Mouse (Mus musculus) liver, adult 2 months (tissue): ENCODE data around the gene Morn5. TPM values are rescaled to one million over a fixed set of nuclear protein-coding genes. Genes with fewer than 3 reads are reported as not detected.

Experiments
- DNase-seq: peaks from one replicate; pipeline ENCODE4 v3.0.0-alpha.2; 2011; ENCODE audit warnings: low read depth, low spot score; ENCODE audit errors: extremely low read depth
- H3K27ac ChIP-seq: fragments of 200-500 bp; replicated peaks from 2 replicates; pipeline ENCODE4 v1.5.1; 2012; ENCODE audit warnings: low read depth, mild to moderate bottlenecking, control low read depth, inconsistent platforms, low read length; ENCODE audit not compliant: insufficient read depth
- H3K27me3 ChIP-seq: fragments of 200-500 bp; 2 replicates; pipeline ENCODE4 v1.6.1; 2012; ENCODE audit warnings: mild to moderate bottlenecking, moderate library complexity, low read length, inconsistent platforms; ENCODE audit not compliant: control insufficient read depth, insufficient read depth
- H3K36me3 ChIP-seq: fragments of 200-500 bp; 2 replicates; pipeline ENCODE4 v1.6.1; 2012; ENCODE audit warnings: low read length, inconsistent platforms; ENCODE audit not compliant: control insufficient read depth, insufficient read depth
- H3K4me1 ChIP-seq: fragments of 200-500 bp; 2 replicates; pipeline ENCODE4 v1.6.1; 2011; ENCODE audit warnings: low read length; ENCODE audit not compliant: control insufficient read depth, insufficient read depth
- H3K4me3 ChIP-seq: fragments of 200-500 bp; 2 replicates; pipeline ENCODE4 v1.5.1; 2011; ENCODE audit warnings: low read depth, mild to moderate bottlenecking, control low read depth, low read length, moderate library complexity; ENCODE audit not compliant: insufficient read depth
- H3K79me2 ChIP-seq: fragments of 200-500 bp; 2 replicates; pipeline ENCODE4 v1.6.1; 2012; ENCODE audit warnings: inconsistent platforms, mild to moderate bottlenecking, low read length, moderate library complexity; ENCODE audit not compliant: control insufficient read depth, insufficient read depth
- H3K9ac ChIP-seq: fragments of 200-500 bp; 2 replicates; pipeline ENCODE4 v1.6.1; 2012; ENCODE audit warnings: low read depth, mild to moderate bottlenecking, control low read depth, inconsistent platforms, low read length
- CTCF ChIP-seq: fragments of 200-500 bp; IDR thresholded peaks from 2 replicates; pipeline ENCODE4 v1.5.1; 2011; ENCODE audit warnings: low read depth, low read length, control low read depth
- POLR2A ChIP-seq: fragments of 200-500 bp; IDR thresholded peaks from 2 replicates; pipeline ENCODE4 v1.6.1; 2011; ENCODE audit warnings: low read length, control low read depth; ENCODE audit not compliant: insufficient read depth; ENCODE audit errors: extremely low read depth
- WGBS: fragments of 180-500 bp; shearing (Covaris S2); methylation state at CpG from one replicate; pipeline ENCODE4 v1.1.7; 2018; 5-methylcytosine and 5-hydroxymethylcytosine counted together
- polyA plus RNA-seq: library from polyadenylated mRNA; depleted of rRNA; stranded (reverse); fragments of >200 nt; gene quantifications from 2 replicates; pipeline ENCODE4 v1.2.3, GENCODE M21; 2012
- total RNA-seq: library from RNA; depleted of rRNA; stranded (reverse); fragments of >200 nt; gene quantifications from 2 replicates; pipeline ENCODE4 v1.2.3, GENCODE M21; 2014

Morn5 gene
- total and polyA plus RNA-seq, 2 experiments: not detected

DNA sequence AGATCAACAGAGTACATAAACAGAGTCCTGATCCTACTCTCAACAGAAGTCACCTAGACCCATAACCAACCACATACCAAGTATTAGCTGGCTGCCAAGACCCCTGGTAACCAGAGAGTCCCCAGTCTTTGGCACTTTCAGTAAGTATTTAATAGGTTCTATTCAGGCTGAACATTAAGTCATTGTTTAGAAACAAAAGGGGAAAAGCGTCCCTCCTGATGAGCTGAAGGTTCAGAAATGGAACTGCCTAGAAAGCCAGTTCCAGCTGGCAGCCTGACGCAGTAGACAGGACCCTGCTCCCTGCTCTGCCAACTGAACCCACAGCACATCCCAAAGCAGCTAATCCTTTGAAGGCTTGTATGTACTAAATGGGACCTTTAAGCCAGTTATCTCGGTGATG, 39.9 kb downstream of the Morn5 start:
- peaks cover 17% of the 10 kb centered on the region for H3K4me1 ChIP-seq
- TF ChIP-seq POLR2A (no peak), CTCF (no peak)
- no peak overlapping the region for H3K27ac ChIP-seq
- H3K79me2 ChIP-seq: no peaks in the 10 kb centered on the region; the same call in 1 of the 2 replicates
- WGBS: 92% methylated on average over 3 of the region's 3 CpGs
- H3K27me3 ChIP-seq: peaks cover 3% of the 10 kb centered on the region; the same call in 1 of the 2 replicates
- no peak overlapping the region for H3K9ac ChIP-seq
- no peaks in the 10 kb centered on the region for H3K36me3 ChIP-seq
- no peak for DNase-seq
- no peak overlapping the region for H3K4me3 ChIP-seq

GRCm38 (mm10) chr2:36090853-36091741, 41.8 kb downstream of the Morn5 start:
- Histone ChIP-seq H3K36me3 (no peaks in the 10 kb centered on the region), H3K27ac (peak overlapping the region; percentile 72), H3K27me3 (peaks cover 3% of the 10 kb centered on the region; the same call in 1 of the 2 replicates), H3K4me3 (peak overlapping the region; percentile 81), H3K4me1 (peaks cover 6% of the 10 kb centered on the region), H3K79me2 (no peaks in the 10 kb centered on the region; the same call in 1 of the 2 replicates), H3K9ac (peak overlapping the region; percentile 80)
- TF ChIP-seq POLR2A: no peak; the same call in 1 of the 2 replicates
- TF ChIP-seq CTCF: no peak
- DNase-seq: peak; percentile 75
- WGBS: 14% methylated on average over 70 of the region's 70 CpGs

- Histone ChIP-seq H3K27ac (no peak overlapping the region), H3K4me3 (no peak overlapping the region), H3K9ac (no peak overlapping the region), H3K4me1 (peaks cover 13% of the 10 kb centered on the region), H3K79me2 (no peaks in the 10 kb centered on the region; the same call in 1 of the 2 replicates), H3K36me3 (no peaks in the 10 kb centered on the region), H3K27me3 (peaks cover 9% of the 10 kb centered on the region; the same call in 1 of the 2 replicates)
- 17% methylated on average over 4 of the region's 4 CpGs for WGBS
- DNase-seq: peak; percentile 89
- no peak for TF ChIP-seq CTCF
- TF ChIP-seq POLR2A: no peak
Observed at GRCm38 (mm10) chr2:36092748-36093147, 43.5 kb downstream of the Morn5 start.

DNA sequence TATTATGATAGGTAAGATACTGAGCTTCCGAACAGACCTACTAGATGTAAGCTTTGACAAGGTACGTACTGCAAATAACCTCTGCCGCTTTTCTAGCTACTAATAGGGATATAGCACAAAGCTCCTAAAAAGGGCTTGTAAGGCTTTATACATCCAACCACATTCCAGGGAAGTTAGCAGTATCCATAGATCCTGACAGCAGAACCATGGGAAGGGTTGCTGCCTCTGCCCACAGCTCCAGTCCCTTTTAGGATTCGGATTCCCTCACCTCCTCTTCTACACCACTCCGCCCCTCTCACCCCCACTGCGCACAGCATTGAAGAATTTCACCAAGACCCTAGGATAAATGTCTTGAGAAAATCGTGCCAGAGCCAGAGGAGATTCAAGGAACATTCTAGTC, 44.0 kb downstream of the Morn5 start:
- H3K36me3 ChIP-seq: no peaks in the 10 kb centered on the region
- peaks cover 10% of the 10 kb centered on the region; the same call in 1 of the 2 replicates for H3K27me3 ChIP-seq
- H3K9ac ChIP-seq: no peak overlapping the region
- no peak overlapping the region for H3K27ac ChIP-seq
- TF ChIP-seq CTCF: no peak
- TF ChIP-seq POLR2A: no peak
- WGBS: 54% methylated on average over 7 of the region's 7 CpGs
- H3K4me3 ChIP-seq: no peak overlapping the region
- H3K4me1 ChIP-seq: peaks cover 13% of the 10 kb centered on the region
- no peaks in the 10 kb centered on the region; the same call in 1 of the 2 replicates for H3K79me2 ChIP-seq
- DNase-seq: no peak

DNA sequence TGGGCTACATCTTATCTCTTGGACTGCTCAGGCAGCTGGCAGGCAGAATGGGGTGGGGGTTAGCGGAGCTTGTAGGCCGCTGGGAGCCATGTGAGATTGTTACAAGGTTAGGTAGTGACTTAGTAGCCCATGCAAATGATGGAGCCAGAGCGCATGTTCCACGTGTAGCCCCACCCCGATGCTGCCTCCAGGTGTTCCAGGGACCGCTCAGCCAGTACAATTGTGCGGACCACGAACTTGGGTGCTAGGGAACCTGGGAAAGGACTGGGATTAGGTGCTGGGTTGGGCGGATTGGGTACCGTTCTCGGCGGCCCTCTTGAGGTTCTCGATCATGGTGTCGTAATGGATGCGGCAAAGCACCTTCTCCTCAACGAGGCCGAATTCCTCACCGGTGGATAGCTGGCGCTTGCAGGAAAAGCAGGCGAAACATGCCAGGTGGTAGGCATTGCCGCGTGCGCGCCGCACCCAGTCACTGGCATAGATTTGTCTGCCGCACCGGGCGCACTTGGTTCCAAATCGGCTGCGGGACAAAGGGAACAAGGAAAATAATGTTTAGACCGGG, 44.7 kb downstream of the Morn5 start:
- no peaks in the 10 kb centered on the region for H3K36me3 ChIP-seq
- peaks cover 10% of the 10 kb centered on the region; the same call in 1 of the 2 replicates for H3K27me3 ChIP-seq
- no peaks in the 10 kb centered on the region; the same call in 1 of the 2 replicates for H3K79me2 ChIP-seq
- DNase-seq: no peak
- H3K27ac ChIP-seq: no peak overlapping the region
- WGBS: 24% methylated on average over 31 of the region's 31 CpGs
- no peak overlapping the region for H3K9ac ChIP-seq
- no peak overlapping the region for H3K4me3 ChIP-seq
- TF ChIP-seq POLR2A (no peak), CTCF (no peak)
- H3K4me1 ChIP-seq: peaks cover 13% of the 10 kb centered on the region
